Mouse (Mus musculus): ENCODE results near the gene Trim29. TPM values are rescaled to one million over a fixed set of nuclear protein-coding genes. Genes with fewer than 3 reads are reported as not detected.

Gene Trim29
- polyA plus RNA-seq, 1 experiment from 2014 or later: 2.4 TPM

- peak; percentile 21 for DNase-seq (ENCODE audit: low spot score)
- H3K27ac ChIP-seq (ENCODE audit: low read depth, low read length): no peak overlapping the region
Measured at GRCm38 (mm10) chr9:43269166-43269565, 41.5 kb upstream of the Trim29 start.

GRCm38 (mm10) chr9:43270723-43271252 is 39.9 kb upstream of the Trim29 start:
- H3K9me3 ChIP-seq (ENCODE audit: control insufficient read depth, low read length): no peaks in the 10 kb centered on the region
- peak overlapping the region; percentile 2; the same call in 1 of the 2 replicates for H3K4me3 ChIP-seq (ENCODE audit: low read depth, low read length)
- H3K27me3 ChIP-seq (ENCODE audit: control insufficient read depth, insufficient read depth, low read length): peaks cover 30% of the 10 kb centered on the region
- DNase-seq (ENCODE audit: low spot score) (peak; percentile 49), ATAC-seq (ENCODE audit: low FRiP score) (no peak)
- H3K9ac ChIP-seq (ENCODE audit: low read depth, low read length): no peak overlapping the region
- 2% methylated on average over 17 of the region's 17 CpGs for WGBS
- no peaks in the 10 kb centered on the region for H3K36me3 ChIP-seq (ENCODE audit: control insufficient read depth, insufficient read depth, low read length)
- H3K4me1 ChIP-seq (replicated peaks; ENCODE audit: control insufficient read depth, insufficient read depth, low read length): peaks cover 2% of the 10 kb centered on the region; the same call in 1 of the 2 replicates
- no peak overlapping the region for H3K27ac ChIP-seq (ENCODE audit: low read depth, low read length)
- H3K4me2 ChIP-seq (replicated peaks; ENCODE audit: low read depth, low read length): peak overlapping the region; percentile 9

More at GRCm38 (mm10) chr9:43269166-43269565, 41.5 kb upstream of the Trim29 start:
- Histone ChIP-seq H3K4me1 (replicated peaks; ENCODE audit: control insufficient read depth, insufficient read depth, low read length) (peaks cover 2% of the 10 kb centered on the region; the same call in 1 of the 2 replicates), H3K36me3 (ENCODE audit: control insufficient read depth, insufficient read depth, low read length) (no peaks in the 10 kb centered on the region), H3K9me3 (ENCODE audit: control insufficient read depth, low read length) (no peaks in the 10 kb centered on the region), H3K27me3 (ENCODE audit: control insufficient read depth, insufficient read depth, low read length) (peaks cover 30% of the 10 kb centered on the region), H3K9ac (ENCODE audit: low read depth, low read length) (no peak overlapping the region), H3K4me3 (ENCODE audit: low read depth, low read length) (no peak overlapping the region), H3K4me2 (replicated peaks; ENCODE audit: low read depth, low read length) (no peak overlapping the region)
- WGBS: 8% methylated on average over 8 of the region's 8 CpGs
- no peak for ATAC-seq (ENCODE audit: low FRiP score)

- Histone ChIP-seq H3K36me3 (ENCODE audit: control insufficient read depth, insufficient read depth, low read length) (no peaks in the 10 kb centered on the region), H3K27ac (ENCODE audit: low read depth, low read length) (no peak overlapping the region), H3K4me3 (ENCODE audit: low read depth, low read length) (no peak overlapping the region), H3K4me1 (replicated peaks; ENCODE audit: control insufficient read depth, insufficient read depth, low read length) (peaks cover 2% of the 10 kb centered on the region; the same call in 1 of the 2 replicates), H3K27me3 (ENCODE audit: control insufficient read depth, insufficient read depth, low read length) (peaks cover 30% of the 10 kb centered on the region), H3K9ac (ENCODE audit: low read depth, low read length) (no peak overlapping the region), H3K4me2 (replicated peaks; ENCODE audit: low read depth, low read length) (no peak overlapping the region), H3K9me3 (ENCODE audit: control insufficient read depth, low read length) (no peaks in the 10 kb centered on the region)
- ATAC-seq (ENCODE audit: low FRiP score) (no peak), DNase-seq (ENCODE audit: low spot score) (no peak)
- WGBS: 37% methylated on average over 14 of the region's 14 CpGs
Measured at GRCm38 (mm10) chr9:43271761-43272518, 38.7 kb upstream of the Trim29 start.

GRCm38 (mm10) chr9:43273735-43274134 is 36.9 kb upstream of the Trim29 start:
- WGBS: 82% methylated on average over 9 of the region's 9 CpGs
- no peak overlapping the region for H3K4me3 ChIP-seq (ENCODE audit: low read depth, low read length)
- peaks cover 30% of the 10 kb centered on the region for H3K27me3 ChIP-seq (ENCODE audit: control insufficient read depth, insufficient read depth, low read length)
- DNase-seq (ENCODE audit: low spot score): no peak
- no peak overlapping the region for H3K9ac ChIP-seq (ENCODE audit: low read depth, low read length)
- H3K36me3 ChIP-seq (ENCODE audit: control insufficient read depth, insufficient read depth, low read length): no peaks in the 10 kb centered on the region
- H3K27ac ChIP-seq (ENCODE audit: low read depth, low read length): no peak overlapping the region
- peaks cover 2% of the 10 kb centered on the region; the same call in 1 of the 2 replicates for H3K4me1 ChIP-seq (replicated peaks; ENCODE audit: control insufficient read depth, insufficient read depth, low read length)
- no peaks in the 10 kb centered on the region for H3K9me3 ChIP-seq (ENCODE audit: control insufficient read depth, low read length)
- no peak for ATAC-seq (ENCODE audit: low FRiP score)
- H3K4me2 ChIP-seq (replicated peaks; ENCODE audit: low read depth, low read length): no peak overlapping the region

- peak; percentile 93 for DNase-seq (ENCODE audit: low spot score)
- Histone ChIP-seq H3K27ac (ENCODE audit: low read depth, low read length) (no peak overlapping the region), H3K9me3 (ENCODE audit: control insufficient read depth, low read length) (no peaks in the 10 kb centered on the region), H3K4me1 (replicated peaks; ENCODE audit: control insufficient read depth, insufficient read depth, low read length) (no peaks in the 10 kb centered on the region), H3K9ac (ENCODE audit: low read depth, low read length) (no peak overlapping the region), H3K4me2 (replicated peaks; ENCODE audit: low read depth, low read length) (no peak overlapping the region), H3K36me3 (ENCODE audit: control insufficient read depth, insufficient read depth, low read length) (no peaks in the 10 kb centered on the region), H3K4me3 (ENCODE audit: low read depth, low read length) (no peak overlapping the region), H3K27me3 (ENCODE audit: control insufficient read depth, insufficient read depth, low read length) (no peaks in the 10 kb centered on the region)
- ATAC-seq (ENCODE audit: low FRiP score): peak; percentile 72
- 6% methylated on average over 6 of the region's 6 CpGs for WGBS
Measured at GRCm38 (mm10) chr9:43284284-43284683, 26.4 kb upstream of the Trim29 start.

GRCm38 (mm10) chr9:43285281-43285680 is 25.4 kb upstream of the Trim29 start:
- no peaks in the 10 kb centered on the region for H3K4me1 ChIP-seq (replicated peaks; ENCODE audit: control insufficient read depth, insufficient read depth, low read length)
- no peak overlapping the region for H3K4me3 ChIP-seq (ENCODE audit: low read depth, low read length)
- no peaks in the 10 kb centered on the region for H3K27me3 ChIP-seq (ENCODE audit: control insufficient read depth, insufficient read depth, low read length)
- DNase-seq (ENCODE audit: low spot score) (no peak), ATAC-seq (ENCODE audit: low FRiP score) (no peak)
- no peak overlapping the region for H3K4me2 ChIP-seq (replicated peaks; ENCODE audit: low read depth, low read length)
- no peak overlapping the region for H3K27ac ChIP-seq (ENCODE audit: low read depth, low read length)
- no peak overlapping the region for H3K9ac ChIP-seq (ENCODE audit: low read depth, low read length)
- no peaks in the 10 kb centered on the region for H3K36me3 ChIP-seq (ENCODE audit: control insufficient read depth, insufficient read depth, low read length)
- 89% methylated on average over 4 of the region's 4 CpGs for WGBS
- H3K9me3 ChIP-seq (ENCODE audit: control insufficient read depth, low read length): no peaks in the 10 kb centered on the region

- Histone ChIP-seq H3K9me3 (ENCODE audit: control insufficient read depth, low read length) (no peaks in the 10 kb centered on the region), H3K27ac (ENCODE audit: low read depth, low read length) (no peak overlapping the region), H3K4me3 (ENCODE audit: low read depth, low read length) (no peak overlapping the region), H3K4me1 (replicated peaks; ENCODE audit: control insufficient read depth, insufficient read depth, low read length) (no peaks in the 10 kb centered on the region), H3K4me2 (replicated peaks; ENCODE audit: low read depth, low read length) (peak overlapping the region; percentile 22; the same call in 1 of the 2 replicates), H3K9ac (ENCODE audit: low read depth, low read length) (peak overlapping the region; percentile 42; the same call in 1 of the 2 replicates), H3K27me3 (ENCODE audit: control insufficient read depth, insufficient read depth, low read length) (no peaks in the 10 kb centered on the region), H3K36me3 (ENCODE audit: control insufficient read depth, insufficient read depth, low read length) (no peaks in the 10 kb centered on the region)
- peak; percentile 49; the same call in 1 of the 2 replicates for ATAC-seq (ENCODE audit: low FRiP score)
- peak; percentile 91 for DNase-seq (ENCODE audit: low spot score)
- 2% methylated on average over 20 of the region's 20 CpGs for WGBS
Measured at GRCm38 (mm10) chr9:43286870-43287269, 23.8 kb upstream of the Trim29 start.

- no peak overlapping the region for H3K4me3 ChIP-seq (ENCODE audit: low read depth, low read length)
- WGBS: 93% methylated on average over 6 of the region's 6 CpGs
Measured at GRCm38 (mm10) chr9:43293058-43293457, 17.6 kb upstream of the Trim29 start.

GRCm38 (mm10) chr9:43300394-43300793 is 10.3 kb upstream of the Trim29 start:
- H3K9ac ChIP-seq (ENCODE audit: low read depth, low read length): no peak overlapping the region
- no peaks in the 10 kb centered on the region for H3K4me1 ChIP-seq (replicated peaks; ENCODE audit: control insufficient read depth, insufficient read depth, low read length)
- ATAC-seq (ENCODE audit: low FRiP score) (no peak), DNase-seq (ENCODE audit: low spot score) (no peak)
- H3K27me3 ChIP-seq (ENCODE audit: control insufficient read depth, insufficient read depth, low read length): no peaks in the 10 kb centered on the region
- H3K4me2 ChIP-seq (replicated peaks; ENCODE audit: low read depth, low read length): no peak overlapping the region
- H3K36me3 ChIP-seq (ENCODE audit: control insufficient read depth, insufficient read depth, low read length): no peaks in the 10 kb centered on the region
- H3K4me3 ChIP-seq (ENCODE audit: low read depth, low read length): no peak overlapping the region
- no peak overlapping the region for H3K27ac ChIP-seq (ENCODE audit: low read depth, low read length)
- no peaks in the 10 kb centered on the region for H3K9me3 ChIP-seq (ENCODE audit: control insufficient read depth, low read length)
- WGBS: 82% methylated on average over 10 of the region's 10 CpGs

More at GRCm38 (mm10) chr9:43293058-43293457, 17.6 kb upstream of the Trim29 start:
- no peaks in the 10 kb centered on the region for H3K9me3 ChIP-seq (ENCODE audit: control insufficient read depth, low read length)
- no peaks in the 10 kb centered on the region for H3K36me3 ChIP-seq (ENCODE audit: control insufficient read depth, insufficient read depth, low read length)
- H3K4me2 ChIP-seq (replicated peaks; ENCODE audit: low read depth, low read length): no peak overlapping the region
- no peaks in the 10 kb centered on the region for H3K4me1 ChIP-seq (replicated peaks; ENCODE audit: control insufficient read depth, insufficient read depth, low read length)
- H3K27me3 ChIP-seq (ENCODE audit: control insufficient read depth, insufficient read depth, low read length): no peaks in the 10 kb centered on the region
- H3K27ac ChIP-seq (ENCODE audit: low read depth, low read length): no peak overlapping the region
- DNase-seq (ENCODE audit: low spot score) (no peak), ATAC-seq (ENCODE audit: low FRiP score) (no peak)
- no peak overlapping the region for H3K9ac ChIP-seq (ENCODE audit: low read depth, low read length)

Measured in hindbrain, embryonic 11.5 days (tissue).